Mouse (Mus musculus) ES-E14 (cell line): ENCODE measurements around the gene Krtap28-13.

Experiments used
- CHD2 ChIP-seq: IDR thresholded peaks from 2 replicates; pipeline ENCODE4 v1.6.1; 2014; ENCODE audit warnings: mild to moderate bottlenecking, low read depth, low read length, inconsistent platforms
- HCFC1 ChIP-seq: IDR thresholded peaks from 2 replicates; pipeline ENCODE4 v1.6.1; 2012; ENCODE audit warnings: low read length, inconsistent platforms, borderline replicate concordance; ENCODE audit not compliant: insufficient read depth
- MAFK ChIP-seq: IDR thresholded peaks from 2 replicates; pipeline ENCODE4 v1.6.1; 2014; ENCODE audit warnings: mild to moderate bottlenecking, low read depth, low read length, inconsistent platforms; ENCODE audit not compliant: insufficient read depth
- ZC3H11A ChIP-seq: IDR thresholded peaks from 2 replicates; pipeline ENCODE4 v1.6.1; 2012; ENCODE audit warnings: low read depth, mild to moderate bottlenecking, inconsistent platforms, low read length, borderline replicate concordance
- ZNF384 ChIP-seq: IDR thresholded peaks from 2 replicates; pipeline ENCODE4 v1.6.1; 2012; ENCODE audit warnings: low read depth, low read length, inconsistent platforms

GRCm38 (mm10) chr1:83044882-83045427, 15.8 kb upstream of the Krtap28-13 start, which contains the start of gene Gm47969:
- TF ChIP-seq MAFK: no peak
- no peak for TF ChIP-seq HCFC1
- no peak for TF ChIP-seq ZC3H11A
- TF ChIP-seq ZNF384: no peak
- no peak for TF ChIP-seq CHD2
